Mouse (Mus musculus) testis, postnatal 10 days (tissue): ENCODE results near the gene Nrd1.

Experiments used
- DNase-seq: peaks from one replicate; pipeline ENCODE4 v3.0.0; 2021; ENCODE audit warnings: low spot score

Nrd1 gene

GRCm38 (mm10) chr4:108999999-109000950, at the start of gene Nrd1:
Nrd1 (plus strand) TSS chr4:109000655.
- DNase-seq: peak; percentile 98

GRCm38 (mm10) chr4:108951663-108952062, 48.8 kb upstream of the Nrd1 start:
- DNase-seq: no peak

GRCm38 (mm10) chr4:108959696-108960095, 40.8 kb upstream of the Nrd1 start:
- DNase-seq: no peak

- DNase-seq: no peak
Measured at GRCm38 (mm10) chr4:108960619-108961460, 39.6 kb upstream of the Nrd1 start.

- no peak for DNase-seq
Measured at GRCm38 (mm10) chr4:108963017-108963416, 37.4 kb upstream of the Nrd1 start.

GRCm38 (mm10) chr4:108969517-108969916, 30.9 kb upstream of the Nrd1 start:
- no peak for DNase-seq

GRCm38 (mm10) chr4:108971054-108971453, 29.4 kb upstream of the Nrd1 start:
- DNase-seq: no peak

GRCm38 (mm10) chr4:108976458-108977071, 23.9 kb upstream of the Nrd1 start:
- DNase-seq: peak; percentile 57

- no peak for DNase-seq
Measured at GRCm38 (mm10) chr4:108986833-108987472, 13.5 kb upstream of the Nrd1 start.

- no peak for DNase-seq
Measured at GRCm38 (mm10) chr4:108987473-108987842, 13.0 kb upstream of the Nrd1 start.

- no peak for DNase-seq
Measured at GRCm38 (mm10) chr4:108989430-108989829, 11.0 kb upstream of the Nrd1 start.

- DNase-seq: no peak
Measured at GRCm38 (mm10) chr4:108990032-108990431, 10.4 kb upstream of the Nrd1 start.

- no peak for DNase-seq
Measured at GRCm38 (mm10) chr4:108990571-108990970, 9.9 kb upstream of the Nrd1 start.

GRCm38 (mm10) chr4:108991811-108992210, 8.6 kb upstream of the Nrd1 start:
- no peak for DNase-seq

GRCm38 (mm10) chr4:108992978-108993377, 7.5 kb upstream of the Nrd1 start:
- no peak for DNase-seq

GRCm38 (mm10) chr4:109000961-109001360, 506 bp downstream of the Nrd1 start:
- DNase-seq: no peak

GRCm38 (mm10) chr4:109008046-109008445, 7.6 kb downstream of the Nrd1 start:
- DNase-seq: no peak

- DNase-seq: no peak
Measured at GRCm38 (mm10) chr4:109014091-109014490, 13.6 kb downstream of the Nrd1 start.

GRCm38 (mm10) chr4:109017441-109017840, 17.0 kb downstream of the Nrd1 start:
- DNase-seq: no peak

- DNase-seq: no peak
Measured at GRCm38 (mm10) chr4:109019301-109019700, 18.8 kb downstream of the Nrd1 start.

- no peak for DNase-seq
Measured at GRCm38 (mm10) chr4:109021976-109022375, 21.5 kb downstream of the Nrd1 start.

GRCm38 (mm10) chr4:109025061-109025460, 24.6 kb downstream of the Nrd1 start:
- no peak for DNase-seq
